In the genomic region with DNA sequence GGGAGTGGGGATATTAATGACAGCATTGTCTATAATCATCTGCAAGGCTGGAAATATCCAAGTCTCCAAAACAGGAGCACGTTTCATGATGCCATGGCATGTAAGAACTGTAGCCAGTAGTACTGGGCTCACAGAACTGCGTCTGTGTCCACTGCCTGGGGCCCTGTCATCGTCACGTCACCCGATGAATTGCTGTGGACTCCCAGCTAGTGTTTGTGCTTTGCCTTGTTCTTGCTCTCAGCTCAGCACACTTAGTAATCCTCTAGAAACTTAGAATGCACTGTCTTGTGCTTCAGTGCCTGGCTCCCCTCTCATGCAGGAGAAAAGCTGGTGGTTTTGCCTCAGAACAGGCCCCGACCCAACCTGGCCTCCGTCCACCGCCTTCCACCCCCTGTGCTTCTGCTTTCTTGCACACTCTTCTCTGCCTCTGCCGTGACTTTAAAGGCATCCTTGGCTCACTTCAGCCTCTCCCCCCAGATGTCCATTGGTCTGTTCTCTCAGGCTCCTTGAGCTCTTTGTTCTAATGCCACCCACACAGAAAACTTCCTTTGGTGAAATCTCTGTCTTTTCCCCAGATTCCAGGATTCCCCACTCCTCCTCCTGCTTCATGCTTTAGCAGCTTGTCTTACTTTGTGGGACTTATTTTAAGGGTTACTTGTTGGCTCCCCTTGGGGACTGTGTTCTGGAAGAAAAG, we compare ENCODE assay signal across 8 mouse cellular contexts. TPM values are rescaled to one million over a fixed set of nuclear protein-coding genes. Genes with fewer than 3 reads are reported as not detected.
DNase-seq lines count a peak whose midpoint lies in the region; ATAC-seq lines count a peak whose summit lies in the region.

No protein-coding gene starts in this region.

- no peak overlapping the region for H3K9ac ChIP-seq in forebrain, embryonic 16.5 days (replicated peaks; ENCODE audit: low read depth, low read length)
- no peak overlapping the region for H3K9ac ChIP-seq in lung, embryonic 16.5 days (ENCODE audit: low read length)
- no peak overlapping the region for H3K9ac ChIP-seq in hindbrain, embryonic 15.5 days

- peaks cover 13% of the 10 kb centered on the region for H3K27me3 ChIP-seq in forebrain, embryonic 10.5 days (ENCODE audit: poor library complexity, severe bottlenecking)
- no peaks in the 10 kb centered on the region for H3K27me3 ChIP-seq in forebrain, embryonic 16.5 days (replicated peaks; ENCODE audit: control insufficient read depth, insufficient read depth, low read length)
- H3K27me3 ChIP-seq in lung, embryonic 16.5 days (ENCODE audit: control insufficient read depth, insufficient read depth, low read depth, low read length): no peaks in the 10 kb centered on the region
- no peaks in the 10 kb centered on the region for H3K27me3 ChIP-seq in hindbrain, embryonic 15.5 days

- no peak for ATAC-seq in forebrain, embryonic 16.5 days
- ATAC-seq in lung, embryonic 16.5 days (ENCODE audit: low read depth): peak; percentile 68
- ATAC-seq in hindbrain, embryonic 15.5 days (ENCODE audit: low FRiP score, low read depth): 0 out of 2 replicates have a peak, but pooled peaks have one; percentile 27

- H3K4me2 ChIP-seq in forebrain, embryonic 16.5 days (ENCODE audit: low read length): no peak overlapping the region
- no peak overlapping the region for H3K4me2 ChIP-seq in lung, embryonic 16.5 days (ENCODE audit: low read depth, low read length)
- no peak overlapping the region for H3K4me2 ChIP-seq in hindbrain, embryonic 15.5 days

- no peak for DNase-seq in forebrain, embryonic 10.5 days (ENCODE audit: extremely low spot score, low spot score)
- DNase-seq in lung, postnatal 14 days: no peak
- peak; percentile 32 for DNase-seq in right cerebral cortex, postnatal 4 days
- no peak for DNase-seq in B cell, adult 2 months
- no peak for DNase-seq in cerebellum, adult 11 months

- 15% methylated on average over 9 of the region's 9 CpGs for WGBS in forebrain, embryonic 10.5 days
- 22% methylated on average over 9 of the region's 9 CpGs for WGBS in forebrain, embryonic 16.5 days
- 29% methylated on average over 9 of the region's 9 CpGs for WGBS in lung, embryonic 16.5 days
- 14% methylated on average over 9 of the region's 9 CpGs for WGBS in hindbrain, embryonic 15.5 days

- peak overlapping the region; percentile 2; the same call in 1 of the 2 replicates for H3K4me3 ChIP-seq in forebrain, embryonic 10.5 days
- H3K4me3 ChIP-seq in forebrain, embryonic 16.5 days (replicated peaks; ENCODE audit: low read length): no peak overlapping the region
- H3K4me3 ChIP-seq in lung, embryonic 16.5 days (ENCODE audit: low read length): no peak overlapping the region
- H3K4me3 ChIP-seq in hindbrain, embryonic 15.5 days: no peak overlapping the region

- H3K4me1 ChIP-seq in forebrain, embryonic 10.5 days: peaks cover 76% of the 10 kb centered on the region
- peaks cover 37% of the 10 kb centered on the region for H3K4me1 ChIP-seq in forebrain, embryonic 16.5 days (replicated peaks; ENCODE audit: control insufficient read depth, insufficient read depth, low read length)
- peaks cover 45% of the 10 kb centered on the region for H3K4me1 ChIP-seq in lung, embryonic 16.5 days (replicated peaks; ENCODE audit: control insufficient read depth, insufficient read depth, low read length)
- H3K4me1 ChIP-seq in hindbrain, embryonic 15.5 days (replicated peaks): peaks cover 55% of the 10 kb centered on the region

- H3K27ac ChIP-seq in forebrain, embryonic 10.5 days: peak overlapping the region; percentile 90
- H3K27ac ChIP-seq in forebrain, embryonic 16.5 days (ENCODE audit: low read length): no peak overlapping the region
- peak overlapping the region; percentile 88 for H3K27ac ChIP-seq in lung, embryonic 16.5 days (ENCODE audit: low read length)
- peak overlapping the region; percentile 58; the same call in 1 of the 2 replicates for H3K27ac ChIP-seq in hindbrain, embryonic 15.5 days (replicated peaks)

- no peaks in the 10 kb centered on the region for H3K9me3 ChIP-seq in forebrain, embryonic 10.5 days
- H3K9me3 ChIP-seq in forebrain, embryonic 16.5 days (ENCODE audit: control insufficient read depth, low read length): no peaks in the 10 kb centered on the region
- no peaks in the 10 kb centered on the region for H3K9me3 ChIP-seq in lung, embryonic 16.5 days (ENCODE audit: control insufficient read depth, low read length)
- no peaks in the 10 kb centered on the region for H3K9me3 ChIP-seq in hindbrain, embryonic 15.5 days

- H3K36me3 ChIP-seq in forebrain, embryonic 10.5 days (replicated peaks): no peaks in the 10 kb centered on the region
- no peaks in the 10 kb centered on the region for H3K36me3 ChIP-seq in forebrain, embryonic 16.5 days (ENCODE audit: control insufficient read depth, insufficient read depth)
- no peaks in the 10 kb centered on the region for H3K36me3 ChIP-seq in lung, embryonic 16.5 days (ENCODE audit: control insufficient read depth, insufficient read depth, low read length)
- H3K36me3 ChIP-seq in hindbrain, embryonic 15.5 days: no peaks in the 10 kb centered on the region

RNA-seq across cellular contexts. Expression of a gene that starts 39.7 kb away (rescaled TPM):
- polyA plus RNA-seq in forebrain, embryonic 10.5 days (2016; fragmentation: Nextera tagmentation; extraction: Ambion mirVana): 114 TPM in 2 replicates
- polyA plus RNA-seq in forebrain, embryonic 16.5 days (2015; fragmentation: Nextera tagmentation; extraction: Ambion mirVana): 108 and 110 TPM in 2 replicates
- polyA plus RNA-seq in lung, embryonic 16.5 days (2015; fragmentation: Nextera tagmentation; extraction: Ambion mirVana): 146 and 147 TPM in 2 replicates
- 94.6 and 96.4 TPM in 2 replicates for polyA plus RNA-seq in hindbrain, embryonic 15.5 days (2015; fragmentation: Nextera tagmentation; extraction: Ambion mirVana)

RNA-seq across cellular contexts. Expression of a gene that starts 52.2 kb away (rescaled TPM):
- polyA plus RNA-seq in forebrain, embryonic 10.5 days (2016; fragmentation: Nextera tagmentation; extraction: Ambion mirVana): 18.5 and 18.7 TPM in 2 replicates
- 82.1 and 83.9 TPM in 2 replicates for polyA plus RNA-seq in forebrain, embryonic 16.5 days (2015; fragmentation: Nextera tagmentation; extraction: Ambion mirVana)
- 18.4 and 18.9 TPM in 2 replicates for polyA plus RNA-seq in lung, embryonic 16.5 days (2015; fragmentation: Nextera tagmentation; extraction: Ambion mirVana)
- 62.3 and 66.1 TPM in 2 replicates for polyA plus RNA-seq in hindbrain, embryonic 15.5 days (2015; fragmentation: Nextera tagmentation; extraction: Ambion mirVana)
